Mouse (Mus musculus) heart, adult 11 months (tissue): ENCODE measurements around the gene Ect2.

ENCODE experiments used
- DNase-seq: peaks from one replicate; pipeline ENCODE4 v3.0.0; 2022

The Ect2 gene

GRCm38 (mm10) chr3:27153701-27154209 lies at the start of gene Ect2:
Gene Ect2, minus strand, starts transcription at chr3:27153878.
- DNase-seq, result peak; percentile 100

- DNase-seq, result no peak
Observed at GRCm38 (mm10) chr3:27201728-27202411, 48.2 kb upstream of the Ect2 start.

- DNase-seq, result no peak
Observed at GRCm38 (mm10) chr3:27199120-27199519, 45.4 kb upstream of the Ect2 start.

- no peak for DNase-seq
Observed at GRCm38 (mm10) chr3:27197816-27198215, 44.1 kb upstream of the Ect2 start.

- no peak for DNase-seq
Observed at GRCm38 (mm10) chr3:27196529-27196928, 42.9 kb upstream of the Ect2 start.

- DNase-seq, result peak; percentile 92
Observed at GRCm38 (mm10) chr3:27195573-27196227, 42.0 kb upstream of the Ect2 start.

- peak; percentile 93 for DNase-seq
Observed at GRCm38 (mm10) chr3:27195153-27195552, 41.5 kb upstream of the Ect2 start.

- DNase-seq, result peak; percentile 96
Observed at GRCm38 (mm10) chr3:27193844-27194317, 40.2 kb upstream of the Ect2 start.

GRCm38 (mm10) chr3:27191856-27192255 lies 38.2 kb upstream of the Ect2 start:
- peak; percentile 93 for DNase-seq

GRCm38 (mm10) chr3:27190865-27191264 lies 37.2 kb upstream of the Ect2 start:
- DNase-seq, result no peak

GRCm38 (mm10) chr3:27189320-27190261 lies 35.9 kb upstream of the Ect2 start:
- peak; percentile 97 for DNase-seq

GRCm38 (mm10) chr3:27188386-27188785 lies 34.7 kb upstream of the Ect2 start:
- DNase-seq, result no peak

- DNase-seq, result peak; percentile 91
Observed at GRCm38 (mm10) chr3:27183601-27184175, 30.0 kb upstream of the Ect2 start.

- peak; percentile 100 for DNase-seq
Observed at GRCm38 (mm10) chr3:27182733-27183600, 29.3 kb upstream of the Ect2 start, which contains the start of gene Nceh1. Gene Nceh1, plus strand, starts transcription at chr3:27182965.

- peak; percentile 83 for DNase-seq
Observed at GRCm38 (mm10) chr3:27179711-27180110, 26.0 kb upstream of the Ect2 start.

- no peak for DNase-seq
Observed at GRCm38 (mm10) chr3:27170257-27170656, 16.6 kb upstream of the Ect2 start.

- peak; percentile 70 for DNase-seq
Observed at GRCm38 (mm10) chr3:27165481-27166065, 11.9 kb upstream of the Ect2 start.

GRCm38 (mm10) chr3:27162410-27162804 lies 8.7 kb upstream of the Ect2 start:
- no peak for DNase-seq

GRCm38 (mm10) chr3:27161645-27162409 lies 8.1 kb upstream of the Ect2 start:
- peak; percentile 63 for DNase-seq

GRCm38 (mm10) chr3:27158910-27159309 lies 5.2 kb upstream of the Ect2 start:
- peak; percentile 61 for DNase-seq
